Mouse (Mus musculus) layer of hippocampus, postnatal 25 days (tissue): Measurements from ENCODE around the gene Tex37. TPM values are rescaled to one million over a fixed set of nuclear protein-coding genes. Genes with fewer than 3 reads are reported as not detected.
A peak's percentile ranks its signal among the peaks of the same experiment; 100 is the strongest.

Source experiments
- DNase-seq, 2 experiments: peaks; one replicate each; pipeline ENCODE4 v3.0.0; 2022; ENCODE audit warnings: mixed read lengths in 2 of 2, low spot score in 1 of 2; ENCODE audit errors: extremely low spot score in 1 of 2
- total RNA-seq, 2 experiments: library from RNA; stranded (reverse); gene quantifications; 2 replicates each; pipeline ENCODE4 v1.2.3; 2021

Tex37 gene
- total RNA-seq, 2 experiments from 2014 or later, result not detected

DNA sequence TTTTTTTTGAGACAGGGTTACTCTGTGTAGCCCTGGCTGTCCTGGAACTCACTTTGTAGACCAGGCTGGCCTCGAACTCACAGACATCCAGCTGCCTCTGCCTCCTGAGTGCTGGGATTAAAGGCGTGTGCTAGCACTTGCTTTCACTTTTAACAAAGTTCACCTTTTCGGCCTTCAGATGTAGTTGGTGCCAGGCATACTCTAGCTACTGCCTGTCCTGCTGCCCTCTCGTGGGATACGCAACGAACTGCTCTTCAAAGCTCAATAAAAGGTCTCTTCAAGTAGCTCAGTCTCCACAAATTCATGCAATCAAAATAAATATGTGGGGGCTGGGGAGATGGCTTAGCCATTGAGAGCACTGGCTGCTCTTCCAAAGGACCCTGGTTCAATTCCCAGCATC is 20.6 kb downstream of the Tex37 start:
- no peak for DNase-seq

DNA sequence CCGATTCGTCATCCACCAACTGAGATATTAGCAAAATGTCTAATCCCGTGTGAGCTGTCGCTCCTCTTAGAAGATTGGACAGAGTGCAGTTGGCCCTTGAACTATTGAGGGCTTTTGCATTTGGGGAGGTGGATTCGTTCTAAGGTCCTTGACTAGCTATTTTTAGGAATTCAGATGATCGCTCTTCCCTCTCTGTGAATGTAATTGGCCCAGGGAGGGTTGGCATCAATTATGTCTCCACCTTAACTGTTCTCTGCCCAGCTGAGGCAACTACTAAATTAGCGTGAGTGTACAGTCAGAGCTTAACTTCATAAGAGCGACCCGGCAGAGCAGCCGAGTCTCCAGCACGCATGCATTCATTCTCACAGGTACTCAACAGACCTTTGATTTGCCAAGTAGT is 30.7 kb downstream of the Tex37 start:
- no peak for DNase-seq

DNA sequence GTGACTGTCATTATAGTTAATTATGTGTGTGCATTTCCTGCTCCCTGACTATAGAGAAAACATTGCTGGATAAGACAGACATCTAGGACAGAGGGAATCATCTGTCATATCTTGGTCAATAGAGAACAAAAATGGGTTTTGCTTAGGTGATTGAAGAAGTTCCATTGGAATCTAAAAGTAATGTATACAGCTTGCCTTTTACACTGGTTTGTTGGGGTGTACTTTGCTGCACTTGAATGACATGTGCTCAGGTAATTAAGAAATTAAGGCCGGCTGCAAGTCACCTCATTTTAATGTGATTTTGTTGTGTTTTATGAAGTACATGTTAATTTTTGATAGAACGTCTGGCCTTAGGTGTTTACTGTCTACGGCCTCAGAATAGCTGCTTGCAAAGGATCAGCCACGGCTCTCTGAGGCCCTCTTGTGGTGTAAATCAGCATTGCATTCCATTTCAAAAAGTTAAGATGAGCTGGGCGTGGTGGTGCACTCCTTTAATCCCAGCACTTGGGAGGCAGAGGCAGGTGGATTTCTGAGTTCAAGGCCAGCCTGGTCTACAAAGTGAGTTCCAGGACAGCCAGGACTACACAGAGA is 37.9 kb downstream of the Tex37 start:
- peak; percentile 61 to 87 for DNase-seq

DNA sequence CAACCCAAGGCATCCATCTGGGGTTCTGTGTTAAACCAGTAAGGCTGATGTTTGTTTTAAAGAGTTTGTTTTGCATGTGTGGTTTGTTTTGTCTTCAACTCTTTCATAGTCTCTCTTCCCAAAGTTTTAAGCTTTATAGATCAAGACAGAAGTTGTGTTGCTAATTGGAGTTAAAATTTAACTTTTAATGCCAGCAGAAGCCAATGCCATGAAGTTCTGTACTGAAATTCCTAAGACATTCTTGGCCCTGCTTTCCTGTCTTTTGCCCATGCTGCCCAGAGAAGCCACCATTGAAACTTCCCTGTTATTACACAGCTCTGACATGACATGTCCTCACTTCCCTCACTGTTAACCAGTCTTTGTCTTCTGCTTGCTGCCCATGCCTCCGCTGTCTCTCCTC is 43.7 kb downstream of the Tex37 start:
- DNase-seq, result no peak

DNA sequence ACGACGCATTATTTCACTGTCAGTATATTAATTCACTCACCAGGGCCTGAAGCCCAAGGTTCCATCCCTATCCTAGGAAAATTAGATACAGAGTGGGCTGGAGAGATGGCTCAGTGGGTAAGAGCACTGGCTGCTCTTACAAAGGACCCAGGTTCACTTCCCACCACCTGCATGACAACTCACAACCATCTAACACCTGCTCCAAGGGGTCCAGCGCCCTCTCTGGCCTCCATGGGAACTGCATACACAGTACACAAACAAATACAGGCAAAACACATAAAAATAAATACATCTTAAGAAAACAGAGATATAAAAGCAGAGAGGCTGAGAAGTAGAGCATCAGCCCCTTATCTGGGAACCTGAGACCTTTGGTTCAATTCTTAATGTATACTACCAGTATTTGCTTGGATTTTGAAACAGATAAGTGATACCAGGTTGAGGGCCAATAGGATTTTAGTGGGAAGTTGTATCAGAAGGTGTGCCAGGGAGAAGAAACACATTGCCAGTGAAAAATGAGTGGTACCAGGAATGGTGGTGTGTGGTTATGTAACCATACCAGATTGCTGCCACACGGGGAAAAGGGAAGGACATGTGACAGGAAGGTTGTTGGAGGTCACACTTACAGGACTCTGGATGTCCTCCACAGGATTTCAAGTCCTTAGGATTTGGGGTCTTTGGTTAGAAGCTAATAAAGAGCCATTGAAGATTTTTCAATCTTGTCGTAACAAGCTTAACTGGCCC is 44.5 kb downstream of the Tex37 start:
- no peak for DNase-seq

DNA sequence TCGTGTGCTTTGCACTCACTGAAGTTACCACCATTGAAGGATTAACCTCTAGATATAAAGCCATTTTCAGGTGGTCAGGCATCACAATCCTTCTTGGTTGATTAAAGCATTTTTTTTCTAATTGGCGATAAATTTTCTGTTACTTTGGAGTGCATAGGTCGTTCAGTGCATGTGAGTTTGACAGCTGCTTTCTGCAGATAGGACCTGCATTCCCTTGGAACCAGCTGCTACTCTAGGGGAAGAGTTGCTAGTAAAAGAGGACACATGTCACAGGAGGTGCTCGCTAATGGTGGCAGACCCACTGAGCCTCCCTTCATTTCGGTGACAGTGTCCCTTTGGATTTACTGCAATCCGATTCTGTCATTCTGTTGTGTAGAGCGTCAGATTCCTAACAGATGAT is 46.2 kb downstream of the Tex37 start:
- DNase-seq, result no peak

DNA sequence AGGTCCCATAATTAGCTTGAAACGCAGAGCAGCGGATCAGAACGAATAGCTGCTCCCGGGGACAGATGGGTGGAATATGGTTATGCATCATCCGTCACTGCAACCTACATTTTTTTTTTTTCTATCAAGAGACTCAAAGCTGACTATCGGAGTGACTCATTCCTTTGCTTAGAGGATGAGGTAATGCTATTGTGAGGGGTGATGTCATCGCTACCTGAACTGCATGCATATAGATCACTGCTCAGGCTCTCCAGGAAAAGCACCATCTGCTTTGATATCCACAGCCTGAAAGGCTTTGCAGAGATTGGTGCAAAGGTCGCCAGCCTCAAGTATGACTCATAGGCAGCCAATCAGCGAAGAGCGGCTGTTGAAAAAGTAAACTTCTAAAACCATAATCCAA is 46.6 kb downstream of the Tex37 start:
- peak in 1 of 2 experiments; percentile 10 for DNase-seq

DNA sequence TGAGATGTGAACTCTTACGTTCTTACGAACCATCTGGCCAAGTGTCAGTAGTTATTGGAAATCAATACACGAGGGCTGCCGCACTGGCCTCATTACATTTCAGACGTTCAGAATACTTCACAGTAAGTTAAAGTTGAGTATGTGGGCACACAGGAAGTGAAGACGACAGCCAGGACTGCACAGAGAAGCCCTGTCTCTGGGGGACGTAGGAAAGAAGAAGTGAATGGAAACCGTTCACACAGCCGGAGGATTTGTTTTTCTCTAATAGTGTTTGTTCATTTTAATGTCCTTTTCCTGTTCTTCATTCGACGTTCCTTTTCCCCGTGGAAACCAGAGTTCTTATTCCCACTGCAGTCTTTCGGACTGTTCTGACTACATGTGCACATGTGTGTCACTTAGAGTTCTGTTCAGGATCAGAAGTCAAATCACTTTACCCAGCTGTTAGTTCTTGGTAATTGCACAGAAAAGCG is 47.2 kb downstream of the Tex37 start:
- DNase-seq, result no peak

DNA sequence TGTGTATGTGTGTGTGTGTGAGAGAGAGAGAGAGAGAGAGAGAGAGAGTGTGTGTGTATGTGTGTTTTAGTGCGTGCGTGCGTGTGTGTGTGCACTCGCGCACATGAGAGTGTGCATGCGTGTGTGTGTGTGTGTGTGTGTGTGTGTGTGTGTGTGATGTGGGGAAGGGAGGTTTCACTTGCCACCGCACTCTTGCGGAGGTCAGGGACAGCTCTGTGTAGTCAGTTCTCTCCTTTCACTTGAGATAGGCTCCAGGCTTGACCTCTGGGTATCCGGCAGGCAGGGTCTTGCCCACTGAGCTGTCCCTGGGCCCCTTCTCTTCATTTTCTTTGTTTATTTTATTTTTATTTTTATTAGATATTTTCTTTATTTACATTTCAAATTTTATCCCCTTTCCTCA is 51.4 kb downstream of the Tex37 start:
- no peak for DNase-seq

DNA sequence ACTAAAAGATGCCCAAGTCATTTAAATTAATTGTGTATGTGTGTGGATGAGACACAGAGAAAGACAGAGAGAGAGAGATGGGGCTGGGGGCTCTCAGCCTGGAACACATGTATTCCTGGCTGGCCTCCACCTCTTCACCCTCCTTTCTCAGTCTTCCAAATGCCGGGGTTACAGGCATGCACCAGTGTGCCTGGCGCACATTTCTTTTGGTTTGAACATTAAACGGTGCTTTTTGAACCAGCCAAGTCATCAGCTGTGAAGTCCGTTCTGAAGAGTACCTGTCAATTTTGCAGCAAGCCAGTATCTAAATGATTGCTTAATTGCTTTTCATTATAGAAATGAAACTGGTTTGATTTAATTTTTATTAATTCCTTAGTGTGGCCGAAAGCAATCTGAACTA is 52.0 kb downstream of the Tex37 start:
- DNase-seq, result no peak

DNA sequence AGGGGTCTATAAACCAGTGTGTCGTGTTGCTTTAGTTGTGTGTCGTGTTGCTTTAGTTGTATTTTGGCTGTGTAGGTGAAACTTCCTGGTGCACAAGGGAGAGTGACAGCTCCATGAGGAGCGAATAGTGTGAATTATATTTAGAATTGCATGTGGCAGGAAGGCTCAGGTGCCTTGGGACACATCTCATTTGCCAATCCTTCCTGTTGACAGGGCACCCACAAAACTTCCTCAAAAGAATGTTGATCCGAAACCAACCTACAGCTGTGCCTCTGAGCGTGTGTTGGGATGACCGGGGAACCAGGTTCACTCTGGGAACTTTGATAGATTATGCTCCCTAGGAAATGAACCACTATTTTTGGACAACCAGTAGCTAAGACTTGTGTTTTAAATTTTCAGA is 54.4 kb downstream of the Tex37 start:
- DNase-seq, result no peak

Other genes starting within 250 kb of the Tex37 start
- gene Rpia, start 126.7 kb downstream of the Tex37 start, total RNA-seq, result 10 to 100 TPM in 1 of 2 experiments, 1 to 10 TPM in 1; 9.9 to 11.6 TPM
- gene Eif2ak3, start 74.4 kb downstream of the Tex37 start, total RNA-seq, result 10 to 100 TPM; 21.6 to 22.3 TPM
- not detected for gene Foxi3, start 37.6 kb upstream of the Tex37 start, total RNA-seq
- 1 to 10 TPM; 3.7 TPM for gene Thnsl2, start 225.5 kb upstream of the Tex37 start, total RNA-seq